Mouse (Mus musculus): ENCODE data around the gene Dnmt3l. TPM values are rescaled to one million over a fixed set of nuclear protein-coding genes. Genes with fewer than 3 reads are reported as not detected.

Gene Dnmt3l
- total and polyA plus RNA-seq, 3 experiments: 0.10 to 0.21 TPM; not detected in 1

- 41% methylated on average over 4 of the region's 4 CpGs for WGBS
These were observed 25.5 kb downstream of the Dnmt3l start for GRCm38 (mm10) chr10:78067226-78067625.

GRCm38 (mm10) chr10:78068541-78068940 lies 26.8 kb downstream of the Dnmt3l start:
- WGBS: 12% methylated on average over 11 of the region's 11 CpGs
- Histone ChIP-seq H3K9ac (ENCODE audit: low read depth, low read length) (peak overlapping the region; percentile 32; the same call in 1 of the 2 replicates), H3K27me3 (ENCODE audit: control insufficient read depth, insufficient read depth, low read length) (no peaks in the 10 kb centered on the region), H3K79me2 (replicated peaks; ENCODE audit: control insufficient read depth, insufficient read depth, low read length) (no peaks in the 10 kb centered on the region), H3K4me1 (ENCODE audit: control insufficient read depth, insufficient read depth, low read length) (no peaks in the 10 kb centered on the region; the same call in 1 of the 2 replicates), H3K27ac (peak overlapping the region; percentile 31), H3K36me3 (ENCODE audit: control insufficient read depth, insufficient read depth, low read length) (no peaks in the 10 kb centered on the region), H3K4me3 (peak overlapping the region; percentile 89)
- TF ChIP-seq POLR2A (IDR thresholded peaks at IDR 0.05; ENCODE audit: insufficient read depth, low read depth, low read length) (no peak), EP300 (IDR thresholded peaks at IDR 0.05; ENCODE audit: insufficient read depth, low read depth, low read length) (no peak), CTCF (IDR thresholded peaks at IDR 0.05) (no peak)
- intact Hi-C loops (cut with DNase I): loop anchor here (5.0 kb wide), 1 partner anchor 41 kb away; no protein-coding TSS in a partner anchor
- DNase-seq: peak; percentile 22 to 40

More at GRCm38 (mm10) chr10:78067226-78067625, 25.5 kb downstream of the Dnmt3l start:
- Histone ChIP-seq H3K36me3 (ENCODE audit: control insufficient read depth, insufficient read depth, low read length) (no peaks in the 10 kb centered on the region), H3K79me2 (replicated peaks; ENCODE audit: control insufficient read depth, insufficient read depth, low read length) (no peaks in the 10 kb centered on the region), H3K27me3 (ENCODE audit: control insufficient read depth, insufficient read depth, low read length) (no peaks in the 10 kb centered on the region), H3K27ac (no peak overlapping the region), H3K4me1 (ENCODE audit: control insufficient read depth, insufficient read depth, low read length) (no peaks in the 10 kb centered on the region; the same call in 1 of the 2 replicates), H3K9ac (ENCODE audit: low read depth, low read length) (no peak overlapping the region), H3K4me3 (no peak overlapping the region)
- intact Hi-C loops (cut with DNase I): loop anchor here (5.0 kb wide), 1 partner anchor 40 kb away; no protein-coding TSS in a partner anchor
- TF ChIP-seq POLR2A (IDR thresholded peaks at IDR 0.05; ENCODE audit: insufficient read depth, low read depth, low read length) (no peak), EP300 (IDR thresholded peaks at IDR 0.05; ENCODE audit: insufficient read depth, low read depth, low read length) (no peak), CTCF (IDR thresholded peaks at IDR 0.05) (no peak)
- DNase-seq: peak in 1 of 2 experiments; percentile 30

DNA sequence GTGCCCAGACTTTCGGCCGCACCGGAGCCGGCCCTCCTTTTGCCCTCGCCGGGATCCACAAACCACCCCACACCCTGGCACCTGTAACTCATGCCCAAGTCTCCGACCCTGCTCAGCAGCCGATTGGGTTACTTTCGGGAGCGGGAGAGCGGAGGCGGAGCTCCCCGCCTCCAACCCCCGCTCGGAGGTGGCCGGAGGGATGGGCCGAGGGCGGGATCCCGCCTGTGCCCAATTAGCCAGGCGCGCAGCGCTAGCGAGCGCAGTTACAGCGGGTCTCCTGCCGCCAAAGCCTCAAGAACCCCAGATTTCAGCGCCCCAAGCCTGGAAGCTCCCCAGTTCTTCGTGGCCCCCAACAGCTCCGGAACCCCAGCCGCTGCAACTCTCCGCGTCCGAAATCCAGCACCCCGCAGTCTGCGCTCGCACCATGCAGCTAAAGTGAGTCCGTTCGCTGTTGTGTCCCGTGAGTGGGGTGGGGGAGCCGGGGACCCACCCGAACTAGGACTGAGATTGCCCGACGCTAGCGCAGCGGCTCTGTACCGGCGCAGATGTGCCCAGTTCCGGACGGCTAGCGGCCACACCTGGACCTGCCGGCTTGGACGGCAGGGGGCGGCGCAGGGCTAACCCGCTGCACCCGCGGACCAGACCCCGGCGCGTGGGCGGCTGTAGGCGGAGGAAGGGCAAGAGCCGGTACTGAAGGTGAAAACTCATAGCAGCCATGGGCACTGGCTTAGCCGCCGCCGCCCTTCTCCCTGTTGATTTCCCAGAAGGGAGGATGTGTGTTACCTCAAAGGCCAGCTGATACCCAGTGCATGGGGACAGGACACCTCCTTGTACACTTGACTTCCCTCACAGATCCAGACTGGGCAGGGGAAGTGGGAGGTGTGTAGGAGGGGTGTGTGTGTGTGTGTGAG lies 27.6 kb downstream of the Dnmt3l start, which contains the start of gene Icosl:
TSS of gene Icosl (plus strand) at position 202 of the 911 bp plus-strand sequence.
- TF ChIP-seq CTCF (IDR thresholded peaks at IDR 0.05): peak; percentile 83
- peak; percentile 39; the same call in 1 of the 2 replicates for TF ChIP-seq EP300 (IDR thresholded peaks at IDR 0.05; ENCODE audit: insufficient read depth, low read depth, low read length)
- TF ChIP-seq POLR2A (IDR thresholded peaks at IDR 0.05; ENCODE audit: insufficient read depth, low read depth, low read length): peak; percentile 82
- peak within 1 kb of the TSS; percentile 89 for H3K4me3 ChIP-seq
- H3K4me1 ChIP-seq (ENCODE audit: control insufficient read depth, insufficient read depth, low read length): no peaks in the 10 kb centered on the region; the same call in 1 of the 2 replicates
- H3K79me2 ChIP-seq (replicated peaks; ENCODE audit: control insufficient read depth, insufficient read depth, low read length): no peaks in the 10 kb centered on the region
- H3K9ac ChIP-seq (ENCODE audit: low read depth, low read length): peak within 1 kb of the TSS; percentile 73
- under 1% methylated on average over 66 of the region's 66 CpGs for WGBS
- H3K36me3 ChIP-seq (ENCODE audit: control insufficient read depth, insufficient read depth, low read length): no peaks in the 10 kb centered on the region
- H3K27me3 ChIP-seq (ENCODE audit: control insufficient read depth, insufficient read depth, low read length): no peaks in the 10 kb centered on the region
- H3K27ac ChIP-seq: peak within 1 kb of the TSS; percentile 83
- peak; percentile 88 to 91 for DNase-seq
- intact Hi-C loops (cut with DNase I): loop anchor here (1.0 to 5.0 kb wide), 2 partner anchors 42 to 91 kb away; no protein-coding TSS in a partner anchor

GRCm38 (mm10) chr10:78074151-78074550 lies 32.4 kb downstream of the Dnmt3l start:
- Histone ChIP-seq H3K9ac (ENCODE audit: low read depth, low read length) (no peak overlapping the region), H3K27ac (no peak overlapping the region), H3K36me3 (ENCODE audit: control insufficient read depth, insufficient read depth, low read length) (no peaks in the 10 kb centered on the region), H3K79me2 (replicated peaks; ENCODE audit: control insufficient read depth, insufficient read depth, low read length) (no peaks in the 10 kb centered on the region), H3K4me1 (ENCODE audit: control insufficient read depth, insufficient read depth, low read length) (peaks cover 2% of the 10 kb centered on the region; the same call in 1 of the 2 replicates), H3K27me3 (ENCODE audit: control insufficient read depth, insufficient read depth, low read length) (no peaks in the 10 kb centered on the region), H3K4me3 (no peak overlapping the region)
- WGBS: 70% methylated on average over 4 of the region's 4 CpGs
- TF ChIP-seq EP300 (IDR thresholded peaks at IDR 0.05; ENCODE audit: insufficient read depth, low read depth, low read length): no peak
- intact Hi-C loops (cut with DNase I): no loop called here
- DNase-seq: no peak

GRCm38 (mm10) chr10:78074977-78075376 lies 33.2 kb downstream of the Dnmt3l start:
- WGBS: 72% methylated on average over 11 of the region's 11 CpGs
- no peak overlapping the region for H3K4me3 ChIP-seq
- no peaks in the 10 kb centered on the region for H3K36me3 ChIP-seq (ENCODE audit: control insufficient read depth, insufficient read depth, low read length)
- intact Hi-C loops (cut with DNase I): no loop called here
- TF ChIP-seq EP300 (IDR thresholded peaks at IDR 0.05; ENCODE audit: insufficient read depth, low read depth, low read length) (no peak), CTCF (IDR thresholded peaks at IDR 0.05) (no peak), POLR2A (IDR thresholded peaks at IDR 0.05; ENCODE audit: insufficient read depth, low read depth, low read length) (no peak)
- no peak overlapping the region for H3K9ac ChIP-seq (ENCODE audit: low read depth, low read length)
- no peak for DNase-seq
- no peak overlapping the region for H3K27ac ChIP-seq
- H3K79me2 ChIP-seq (replicated peaks; ENCODE audit: control insufficient read depth, insufficient read depth, low read length): no peaks in the 10 kb centered on the region
- H3K4me1 ChIP-seq (ENCODE audit: control insufficient read depth, insufficient read depth, low read length): peaks cover 2% of the 10 kb centered on the region; the same call in 1 of the 2 replicates
- no peaks in the 10 kb centered on the region for H3K27me3 ChIP-seq (ENCODE audit: control insufficient read depth, insufficient read depth, low read length)
